Mouse (Mus musculus) ovary, postnatal 36 days (tissue): Measurements from ENCODE around the gene Zfp119b.

ENCODE experiments used
- DNase-seq: peaks from one replicate; pipeline ENCODE4 v3.0.0; 2022; ENCODE audit warnings: low spot score, mixed read lengths

Zfp119b gene

GRCm38 (mm10) chr17:55949400-55949799, at the start of gene Zfp119b:
Zfp119b (minus strand) TSS chr17:55949500.
- no peak for DNase-seq

- peak; percentile 59 for DNase-seq
Measured at GRCm38 (mm10) chr17:55996007-55996406, 46.7 kb upstream of the Zfp119b start.

GRCm38 (mm10) chr17:55990278-55990898, 41.1 kb upstream of the Zfp119b start:
- no peak for DNase-seq

- peak; percentile 43 for DNase-seq
Measured at GRCm38 (mm10) chr17:55986030-55986961, 37.0 kb upstream of the Zfp119b start, which contains the start of gene Fsd1. Fsd1 (plus strand) TSS chr17:55986509.

GRCm38 (mm10) chr17:55977301-55977700, 28.0 kb upstream of the Zfp119b start:
- DNase-seq: no peak

- DNase-seq: peak; percentile 79
Measured at GRCm38 (mm10) chr17:55976255-55976862, 27.1 kb upstream of the Zfp119b start.

- DNase-seq: no peak
Measured at GRCm38 (mm10) chr17:55971453-55971852, 22.2 kb upstream of the Zfp119b start.

GRCm38 (mm10) chr17:55969966-55970891, 20.9 kb upstream of the Zfp119b start, which contains the start of gene Shd:
Shd (plus strand) TSS chr17:55970467.
- DNase-seq: no peak

GRCm38 (mm10) chr17:55969560-55969959, 20.3 kb upstream of the Zfp119b start:
- no peak for DNase-seq

- no peak for DNase-seq
Measured at GRCm38 (mm10) chr17:55968210-55968609, 18.9 kb upstream of the Zfp119b start.

GRCm38 (mm10) chr17:55967186-55967585, 17.9 kb upstream of the Zfp119b start:
- DNase-seq: no peak

GRCm38 (mm10) chr17:55964996-55965395, 15.7 kb upstream of the Zfp119b start:
- DNase-seq: no peak

- DNase-seq: no peak
Measured at GRCm38 (mm10) chr17:55964496-55964895, 15.2 kb upstream of the Zfp119b start.

- DNase-seq: no peak
Measured at GRCm38 (mm10) chr17:55963171-55963570, 13.9 kb upstream of the Zfp119b start.

- no peak for DNase-seq
Measured at GRCm38 (mm10) chr17:55961631-55962030, 12.3 kb upstream of the Zfp119b start.

GRCm38 (mm10) chr17:55960791-55961190, 11.5 kb upstream of the Zfp119b start:
- DNase-seq: no peak

GRCm38 (mm10) chr17:55959946-55960740, 10.8 kb upstream of the Zfp119b start:
- DNase-seq: no peak

- DNase-seq: peak; percentile 89
Measured at GRCm38 (mm10) chr17:55958918-55959728, 9.8 kb upstream of the Zfp119b start, which contains the start of gene Yju2. Yju2 (plus strand) TSS chr17:55959099.

- no peak for DNase-seq
Measured at GRCm38 (mm10) chr17:55958584-55958886, 9.2 kb upstream of the Zfp119b start.
